ENCODE assay signal across 9 mouse cellular contexts in genomic region chr17:46644152-46644805, GRCm38 (mm10). TPM values are rescaled to one million over a fixed set of nuclear protein-coding genes. Genes with fewer than 3 reads are reported as not detected.
A peak's percentile ranks its signal among the peaks of the same experiment; 100 is the strongest.
DNase-seq lines count a peak whose midpoint lies in the region; ATAC-seq and TF ChIP-seq lines count a peak whose summit lies in the region.
"Had no signal": no experiment of that assay in that cellular context is flagged by ENCODE, and none has a peak within 500 bp of the region (broad histone marks: within the 10 kb centered on the region; RNA-seq: fewer than 3 reads in every experiment).

No protein-coding gene starts in this region.

- no peak for TF ChIP-seq CTCF in kidney, adult 2 months (conservative IDR thresholded peaks at IDR 0.05; ENCODE audit: insufficient read depth, insufficient read length, low read depth, low read length)
- TF ChIP-seq CTCF in embryonic fibroblast, embryonic 13.5 days (IDR thresholded peaks at IDR 0.05; ENCODE audit: borderline replicate concordance, insufficient read depth, low read length) = no peak
- TF ChIP-seq CTCF in intestine, postnatal 0 days (IDR thresholded peaks at IDR 0.05; ENCODE audit: low read depth) = no peak

- H3K4me3 ChIP-seq in kidney, adult 2 months (ENCODE audit: insufficient read depth, low read depth, low read length) = peak overlapping the region; percentile 78
- H3K4me3 ChIP-seq in embryonic fibroblast, embryonic 13.5 days (ENCODE audit: insufficient read depth, low read length) = peak overlapping the region; percentile 65; the same call in 1 of the 2 replicates
- peak overlapping the region; percentile 92 for H3K4me3 ChIP-seq in intestine, postnatal 0 days (ENCODE audit: low read depth, low read length)
- H3K4me3 ChIP-seq in neural tube, embryonic 12.5 days = peak overlapping the region; percentile 5; the same call in 1 of the 2 replicates

- H3K9me3 ChIP-seq in intestine, postnatal 0 days (ENCODE audit: control insufficient read depth) = no peaks in the 10 kb centered on the region
- no peaks in the 10 kb centered on the region for H3K9me3 ChIP-seq in neural tube, embryonic 12.5 days

- peak overlapping the region; percentile 92 for H3K4me2 ChIP-seq in intestine, postnatal 0 days (replicated peaks; ENCODE audit: low read depth)
- peak overlapping the region; percentile 93 for H3K4me2 ChIP-seq in neural tube, embryonic 12.5 days (replicated peaks)

- TF ChIP-seq POLR2A in kidney, adult 2 months (IDR thresholded peaks at IDR 0.05; ENCODE audit: low read depth, low read length) = no peak
- no peak for TF ChIP-seq POLR2A in embryonic fibroblast, embryonic 13.5 days (IDR thresholded peaks at IDR 0.05; ENCODE audit: low read depth, low read length)

- H3K36me3 ChIP-seq in kidney, adult 2 months (ENCODE audit: control insufficient read depth, insufficient read depth, low read length) = peaks cover 3% of the 10 kb centered on the region
- H3K36me3 ChIP-seq in intestine, postnatal 0 days (ENCODE audit: control insufficient read depth, insufficient read depth) = peaks cover 42% of the 10 kb centered on the region
- peaks cover 48% of the 10 kb centered on the region for H3K36me3 ChIP-seq in neural tube, embryonic 12.5 days

- no peak for DNase-seq in kidney, adult 2 months
- no peak for DNase-seq in kidney, postnatal 36 days
- no peak for DNase-seq in right cerebral cortex, postnatal 36 days (ENCODE audit: low spot score in 2 of 2)
- no peak for DNase-seq in layer of hippocampus, postnatal 10 days (ENCODE audit: low spot score in 2 of 2)
- DNase-seq: gastrocnemius, postnatal 25 days had no signal

- no peak for ATAC-seq in intestine, postnatal 0 days
- ATAC-seq in neural tube, embryonic 12.5 days (ENCODE audit: low FRiP score, low read depth) = no peak
- ATAC-seq in granulocyte monocyte progenitor cell, adult 5-6 weeks (replicated peaks; ENCODE audit: poor library complexity, severe bottlenecking) = no peak

- peaks cover 9% of the 10 kb centered on the region; the same call in 1 of the 2 replicates for H3K4me1 ChIP-seq in kidney, adult 2 months (ENCODE audit: control insufficient read depth, insufficient read depth, low read length)
- H3K4me1 ChIP-seq in embryonic fibroblast, embryonic 13.5 days (ENCODE audit: control insufficient read depth, insufficient read depth, low read length) = peaks cover 8% of the 10 kb centered on the region; the same call in 1 of the 2 replicates
- 0 out of 2 replicates have a peak, but pooled peaks cover 5% of the 10 kb centered on the region for H3K4me1 ChIP-seq in intestine, postnatal 0 days (replicated peaks; ENCODE audit: control insufficient read depth, insufficient read depth, low read length)
- peaks cover 24% of the 10 kb centered on the region for H3K4me1 ChIP-seq in neural tube, embryonic 12.5 days

- peak overlapping the region; percentile 94 for H3K27ac ChIP-seq in kidney, adult 2 months (ENCODE audit: insufficient read depth, low read depth, low read length)
- H3K27ac ChIP-seq in embryonic fibroblast, embryonic 13.5 days (ENCODE audit: insufficient read depth, low read length) = no peak overlapping the region
- peak overlapping the region; percentile 95 for H3K27ac ChIP-seq in intestine, postnatal 0 days (ENCODE audit: low read depth, low read length)
- no peak overlapping the region for H3K27ac ChIP-seq in neural tube, embryonic 12.5 days

- no peaks in the 10 kb centered on the region for H3K27me3 ChIP-seq in kidney, adult 2 months (replicated peaks; ENCODE audit: control insufficient read depth, insufficient read depth, low read length)
- no peaks in the 10 kb centered on the region for H3K27me3 ChIP-seq in intestine, postnatal 0 days (replicated peaks; ENCODE audit: control insufficient read depth, insufficient read depth, low read length)
- H3K27me3 ChIP-seq in neural tube, embryonic 12.5 days (replicated peaks) = no peaks in the 10 kb centered on the region

- peak overlapping the region; percentile 78; the same call in 1 of the 2 replicates for H3K9ac ChIP-seq in intestine, postnatal 0 days (ENCODE audit: low read depth, low read length)
- peak overlapping the region; percentile 76; the same call in 1 of the 2 replicates for H3K9ac ChIP-seq in neural tube, embryonic 12.5 days

- WGBS in kidney, adult 2 months = 65% methylated on average over 12 of the region's 12 CpGs
- WGBS in intestine, postnatal 0 days = 62% methylated on average over 12 of the region's 12 CpGs
- 89% methylated on average over 12 of the region's 12 CpGs for WGBS in neural tube, embryonic 12.5 days

RNA-seq across cellular contexts. Expression of gene Klc4, which starts 1.5 kb away (rescaled TPM):
- 60.7 and 62.8 TPM in 2 replicates for polyA plus RNA-seq in kidney, adult 2 months (2012; rRNA removed)
- polyA plus RNA-seq in embryonic fibroblast, embryonic 13.5 days (2011; ENCODE audit: insufficient read length, low read depth, missing spikeins) = 6.5 and 7.2 TPM in 2 replicates
- polyA plus RNA-seq in intestine, postnatal 0 days (2015; fragmentation: Nextera tagmentation; extraction: Ambion mirVana) = 102 and 107 TPM in 2 replicates
- 45.2 and 47.4 TPM in 2 replicates for polyA plus RNA-seq in neural tube, embryonic 12.5 days (2016; fragmentation: Nextera tagmentation; extraction: Ambion mirVana)
- 5.6 and 8.5 TPM in 2 replicates for total RNA-seq in granulocyte monocyte progenitor cell, adult 5-6 weeks (2014; fragmentation: Nextera tagmentation)
- 7.9 and 11.5 TPM in 2 replicates for total RNA-seq in granulocyte monocyte progenitor cell, adult 5-6 weeks (2017)
- total RNA-seq in layer of hippocampus, postnatal 10 days (2021) = 10 to 100 TPM; 13.4 to 14.0 TPM

RNA-seq across cellular contexts. Expression of gene Mrpl2, which starts 1.8 kb away (rescaled TPM):
- polyA plus RNA-seq in kidney, adult 2 months (2012; rRNA removed) = 116 and 134 TPM in 2 replicates
- polyA plus RNA-seq in embryonic fibroblast, embryonic 13.5 days (2011; ENCODE audit: insufficient read length, low read depth, missing spikeins) = 33.5 and 45.2 TPM in 2 replicates
- polyA plus RNA-seq in intestine, postnatal 0 days (2015; fragmentation: Nextera tagmentation; extraction: Ambion mirVana) = 138 and 139 TPM in 2 replicates
- 76.9 and 86.9 TPM in 2 replicates for polyA plus RNA-seq in neural tube, embryonic 12.5 days (2016; fragmentation: Nextera tagmentation; extraction: Ambion mirVana)
- total RNA-seq in granulocyte monocyte progenitor cell, adult 5-6 weeks (2014; fragmentation: Nextera tagmentation) = 106 and 113 TPM in 2 replicates
- 103 and 133 TPM in 2 replicates for total RNA-seq in granulocyte monocyte progenitor cell, adult 5-6 weeks (2017)
- 10 to 100 TPM; 52.4 to 54.0 TPM for total RNA-seq in layer of hippocampus, postnatal 10 days (2021)

RNA-seq across cellular contexts. Expression of gene Cul7, which starts 5.9 kb away (rescaled TPM):
- 30.2 and 34.0 TPM in 2 replicates for polyA plus RNA-seq in kidney, adult 2 months (2012; rRNA removed)
- polyA plus RNA-seq in embryonic fibroblast, embryonic 13.5 days (2011; ENCODE audit: insufficient read length, low read depth, missing spikeins) = 63.6 and 64.4 TPM in 2 replicates
- 18.0 and 19.2 TPM in 2 replicates for polyA plus RNA-seq in intestine, postnatal 0 days (2015; fragmentation: Nextera tagmentation; extraction: Ambion mirVana)
- 42.0 and 45.2 TPM in 2 replicates for polyA plus RNA-seq in neural tube, embryonic 12.5 days (2016; fragmentation: Nextera tagmentation; extraction: Ambion mirVana)
- total RNA-seq in granulocyte monocyte progenitor cell, adult 5-6 weeks (2014; fragmentation: Nextera tagmentation) = 16.8 and 21.6 TPM in 2 replicates
- 10.0 and 13.2 TPM in 2 replicates for total RNA-seq in granulocyte monocyte progenitor cell, adult 5-6 weeks (2017)
- 10 to 100 TPM; 33.6 to 35.0 TPM for total RNA-seq in layer of hippocampus, postnatal 10 days (2021)

RNA-seq across cellular contexts. Expression of gene Ptk7, which starts 15.0 kb away (rescaled TPM):
- polyA plus RNA-seq in kidney, adult 2 months (2012; rRNA removed) = 8.1 and 9.4 TPM in 2 replicates
- 145 and 172 TPM in 2 replicates for polyA plus RNA-seq in embryonic fibroblast, embryonic 13.5 days (2011; ENCODE audit: insufficient read length, low read depth, missing spikeins)
- 13.7 and 14.7 TPM in 2 replicates for polyA plus RNA-seq in intestine, postnatal 0 days (2015; fragmentation: Nextera tagmentation; extraction: Ambion mirVana)
- 68.3 and 69.7 TPM in 2 replicates for polyA plus RNA-seq in neural tube, embryonic 12.5 days (2016; fragmentation: Nextera tagmentation; extraction: Ambion mirVana)
- 3.6 and 4.3 TPM in 2 replicates for total RNA-seq in granulocyte monocyte progenitor cell, adult 5-6 weeks (2014; fragmentation: Nextera tagmentation)
- 3.7 and 3.8 TPM in 2 replicates for total RNA-seq in granulocyte monocyte progenitor cell, adult 5-6 weeks (2017)
- 10 to 100 TPM; 16.4 to 18.9 TPM for total RNA-seq in layer of hippocampus, postnatal 10 days (2021)

RNA-seq across cellular contexts. Expression of gene Rrp36, which starts 29.9 kb away (rescaled TPM):
- polyA plus RNA-seq in kidney, adult 2 months (2012; rRNA removed) = 37.1 and 41.1 TPM in 2 replicates
- polyA plus RNA-seq in embryonic fibroblast, embryonic 13.5 days (2011; ENCODE audit: insufficient read length, low read depth, missing spikeins) = 29.9 and 32.3 TPM in 2 replicates
- polyA plus RNA-seq in intestine, postnatal 0 days (2015; fragmentation: Nextera tagmentation; extraction: Ambion mirVana) = 49.0 and 55.6 TPM in 2 replicates
- 52.1 and 54.1 TPM in 2 replicates for polyA plus RNA-seq in neural tube, embryonic 12.5 days (2016; fragmentation: Nextera tagmentation; extraction: Ambion mirVana)
- total RNA-seq in granulocyte monocyte progenitor cell, adult 5-6 weeks (2014; fragmentation: Nextera tagmentation) = 15.7 and 21.3 TPM in 2 replicates
- 48.2 and 66.9 TPM in 2 replicates for total RNA-seq in granulocyte monocyte progenitor cell, adult 5-6 weeks (2017)
- total RNA-seq in layer of hippocampus, postnatal 10 days (2021) = 10 to 100 TPM; 18.0 to 20.7 TPM

Comparison
In these comparisons a context has a peak if more than half of its experiments do, and no peak if none do; other contexts are left out.
1. H3K27ac ChIP-seq: peak in kidney, adult 2 months (single experiment) and intestine, postnatal 0 days (single experiment); none in embryonic fibroblast, embryonic 13.5 days (single experiment) and neural tube, embryonic 12.5 days (single experiment).
2. H3K4me3 ChIP-seq: peak in every context shown above with its lines; median percentile 92 in intestine, postnatal 0 days; 78 in kidney, adult 2 months; 65 in embryonic fibroblast, embryonic 13.5 days; 5 in neural tube, embryonic 12.5 days.